Mouse (Mus musculus) ZHBTc4 (cell line): ENCODE measurements at regions not wholly inside any gene's neighbourhood (a gene's known extent, or its start where the extent isn't known, plus 50 kb on each side); places are given as distances from the start of the nearest gene placed in this dataset.

Experiments used
- DNase-seq: peaks from one replicate; pipeline ENCODE4 v3.0.0-alpha.2; 2011; ENCODE audit warnings: low read depth, low spot score

DNA sequence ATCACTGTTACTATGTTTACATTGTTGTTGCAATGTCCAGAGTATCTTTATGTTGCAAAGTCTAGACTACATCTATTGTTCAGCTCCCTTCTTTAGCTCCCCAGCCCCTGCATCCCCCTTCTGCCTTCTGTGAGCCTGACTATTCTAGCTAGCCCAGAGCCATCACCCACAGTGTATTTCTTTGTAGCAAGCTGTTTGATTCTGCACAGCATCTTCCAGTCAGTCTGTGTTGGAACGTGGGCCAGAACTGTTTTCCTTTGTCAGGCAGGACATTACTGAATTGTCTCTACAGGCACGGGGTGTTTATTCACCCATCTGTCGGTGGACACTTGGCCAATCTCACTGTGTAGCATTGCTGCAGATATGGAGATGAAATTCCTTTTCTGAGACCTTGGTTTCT, 295.4 kb upstream of the Trpc7 start:
- no peak for DNase-seq

- peak; percentile 14 for DNase-seq
These were observed 293.5 kb upstream of the Trpc7 start for GRCm38 (mm10) chr13:57189246-57189645.

- no peak for DNase-seq
These were observed 290.4 kb upstream of the Trpc7 start for GRCm38 (mm10) chr13:57186168-57186567.

DNA sequence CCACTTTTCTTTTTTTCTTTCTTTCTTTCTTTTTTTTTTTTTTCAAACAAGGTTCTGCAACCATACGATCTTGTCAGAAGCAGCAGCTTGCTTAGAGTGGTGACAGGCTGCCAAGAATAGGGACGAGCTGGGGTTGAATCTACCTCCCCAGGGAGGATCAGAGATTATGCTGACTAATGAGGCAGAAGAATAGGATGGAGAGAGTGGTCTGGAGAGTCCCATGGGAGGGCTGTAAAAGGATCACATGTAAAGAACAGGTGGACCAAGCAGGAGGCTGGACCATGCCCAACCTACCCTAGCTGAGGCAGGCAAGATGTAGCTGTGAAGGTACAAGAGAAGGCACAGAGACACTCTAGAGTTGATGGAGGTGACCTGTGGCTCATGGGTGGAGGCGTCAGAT, 274.4 kb upstream of the Trpc7 start:
- no peak for DNase-seq

- DNase-seq: no peak
These were observed 273.8 kb upstream of the Trpc7 start for GRCm38 (mm10) chr13:57169621-57170020.

DNA sequence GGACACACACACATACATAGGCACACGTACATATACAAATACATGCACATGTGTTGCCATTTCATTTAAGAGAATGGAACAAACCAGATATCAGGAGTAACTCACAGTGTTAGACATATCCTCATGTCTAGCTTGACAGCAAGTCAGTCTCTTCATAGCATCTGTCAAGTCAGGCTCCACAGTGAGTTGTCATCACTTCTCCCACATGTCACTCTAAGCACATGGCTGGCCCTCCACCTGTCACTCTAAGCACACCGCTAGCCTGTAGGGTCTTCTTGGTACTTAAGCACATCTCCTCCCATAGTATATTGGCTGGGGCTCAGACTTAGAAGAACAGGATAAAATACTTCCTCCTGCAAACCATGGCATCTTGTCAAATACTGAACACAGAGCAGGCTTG, 269.6 kb upstream of the Trpc7 start:
- no peak for DNase-seq

DNA sequence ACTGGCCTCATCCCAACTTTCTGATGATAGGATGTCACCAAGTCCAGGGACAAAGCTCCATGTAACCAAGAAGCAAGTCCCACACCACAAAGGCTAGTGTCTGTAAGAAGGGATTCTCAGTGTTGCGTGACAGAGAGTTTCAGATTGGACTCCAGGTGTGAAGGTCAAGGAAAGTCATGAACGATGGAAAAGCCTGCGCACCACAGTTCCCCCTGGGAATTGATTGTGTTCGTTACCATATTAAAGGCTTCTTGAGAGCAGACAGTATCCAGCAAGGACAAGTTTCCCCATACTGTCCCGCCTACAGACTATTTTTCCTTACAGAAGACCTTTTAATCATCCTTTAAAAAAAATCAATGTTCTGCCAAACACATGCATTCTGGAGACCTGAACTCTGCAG, 257.0 kb upstream of the Trpc7 start:
- DNase-seq: peak; percentile 79

DNA sequence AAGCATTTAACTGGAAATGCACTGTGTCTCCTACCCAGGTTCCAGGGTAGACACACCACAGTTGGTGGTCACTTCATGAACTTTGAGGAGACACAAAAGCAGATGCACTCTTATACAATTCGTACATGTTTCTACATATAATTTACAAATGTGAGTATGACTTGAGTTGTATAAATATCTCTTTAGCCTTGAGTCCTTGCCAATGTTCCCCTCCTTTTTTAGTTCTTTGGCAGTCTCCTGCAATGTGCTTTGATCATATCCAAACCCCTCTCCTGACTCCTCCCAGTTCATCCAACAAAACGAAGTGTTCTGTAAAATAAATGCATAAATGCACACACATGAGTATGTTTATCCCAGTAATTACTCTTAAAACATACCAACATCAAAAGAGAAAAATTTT, 251.8 kb upstream of the Trpc7 start:
- no peak for DNase-seq

DNA sequence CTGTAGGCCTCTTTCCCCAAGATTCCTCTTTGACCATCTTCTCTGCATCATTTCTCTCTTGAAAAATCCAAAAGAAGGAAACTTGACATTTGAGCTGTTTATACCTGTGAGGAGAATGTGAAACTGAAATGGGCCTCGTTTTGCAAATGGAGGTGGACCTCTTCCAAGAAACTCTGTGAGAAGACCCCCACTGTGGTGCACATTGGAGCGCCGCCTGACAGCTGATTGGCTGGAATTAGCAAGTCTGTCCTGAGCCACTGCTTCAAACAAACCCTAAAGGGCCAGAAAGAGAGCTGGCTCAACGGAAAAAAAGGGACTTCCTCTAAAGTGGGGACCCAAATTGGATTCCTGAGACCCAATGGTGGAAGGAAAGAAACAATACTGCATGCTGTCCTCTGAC, 250.9 kb upstream of the Trpc7 start:
- DNase-seq: no peak

DNA sequence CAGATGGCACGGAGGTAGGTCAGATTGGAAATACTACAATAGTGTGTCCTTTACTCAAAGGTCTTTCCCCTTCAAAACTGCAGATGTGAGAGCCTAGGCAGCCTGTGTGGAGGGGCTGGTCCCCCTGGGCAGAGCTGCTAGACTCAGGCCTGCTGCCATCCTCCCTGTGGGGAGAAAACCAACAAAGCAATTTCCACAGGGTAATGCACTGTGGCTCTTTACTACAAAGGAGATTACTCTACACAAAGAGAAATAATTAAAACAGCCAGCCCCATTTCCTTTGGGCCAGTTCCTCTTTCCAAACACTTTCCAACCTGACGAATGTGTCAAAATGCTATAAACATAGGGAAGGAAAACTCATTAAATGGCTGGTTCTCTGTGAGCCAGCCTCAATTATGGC, 250.0 kb upstream of the Trpc7 start:
- DNase-seq: no peak

DNA sequence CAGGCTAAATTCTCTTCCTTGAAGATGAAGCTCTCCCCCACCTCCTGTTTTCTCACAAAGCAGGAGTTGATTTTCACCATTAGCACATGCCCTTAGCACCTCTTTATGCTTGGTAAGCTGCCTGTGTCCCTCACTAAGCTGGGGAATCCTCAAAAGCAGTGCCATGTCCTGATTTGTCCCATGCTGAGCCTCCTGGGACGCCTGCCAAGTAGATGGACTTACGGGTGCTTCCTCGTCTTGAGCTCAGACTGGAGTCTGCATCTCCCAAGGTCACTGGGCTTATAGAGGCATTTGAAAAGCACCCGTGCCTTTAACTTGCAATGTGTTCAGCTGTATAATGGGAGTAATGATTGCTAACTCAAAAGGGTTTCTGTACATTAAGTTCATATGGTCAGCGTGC, 247.1 kb upstream of the Trpc7 start:
- no peak for DNase-seq

DNA sequence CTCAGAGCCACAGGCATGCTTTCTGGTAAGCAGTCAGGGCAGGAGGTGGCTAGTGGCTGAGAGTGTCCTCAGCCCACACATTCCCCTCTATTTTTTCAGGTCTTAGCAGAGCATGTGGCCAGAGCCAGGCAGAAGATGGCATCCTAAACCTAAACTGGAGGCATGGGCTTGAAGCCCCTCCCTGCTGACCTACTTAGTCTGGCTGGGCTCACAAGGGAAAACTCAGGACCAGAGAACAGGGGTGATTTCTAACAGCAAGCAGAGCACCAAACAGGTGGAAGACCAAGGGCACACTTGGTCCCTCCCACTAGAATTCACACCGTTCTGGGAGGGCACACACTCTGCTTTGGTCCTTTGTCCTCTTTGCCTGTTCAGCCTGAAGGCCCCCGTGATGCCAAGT, 246.6 kb upstream of the Trpc7 start:
- DNase-seq: no peak

GRCm38 (mm10) chr13:57115936-57116335, 220.1 kb upstream of the Trpc7 start:
- DNase-seq: no peak

DNA sequence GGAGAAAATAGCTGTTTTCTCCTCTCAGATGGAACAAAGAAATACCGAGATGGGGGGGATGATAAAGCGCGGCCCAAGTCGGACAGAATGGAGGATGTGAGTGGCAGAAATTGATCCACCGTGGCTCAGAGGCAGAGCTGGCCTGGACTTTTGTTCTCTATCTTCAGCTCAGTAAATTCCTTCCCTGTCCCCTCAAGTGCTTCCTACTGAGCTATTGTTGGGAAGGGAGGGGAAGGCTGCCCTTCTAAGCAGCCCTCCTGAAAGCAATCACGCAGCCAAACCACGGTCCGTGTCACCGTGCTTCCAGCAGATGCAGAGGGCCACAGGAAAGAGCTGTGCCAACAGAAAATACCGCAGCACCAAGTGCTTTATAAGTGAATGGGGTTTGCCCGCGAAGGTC, 212.2 kb upstream of the Trpc7 start:
- peak; percentile 62 for DNase-seq

GRCm38 (mm10) chr13:57099601-57100000, 203.8 kb upstream of the Trpc7 start:
- DNase-seq: no peak

- DNase-seq: no peak
These were observed 196.1 kb upstream of the Trpc7 start for GRCm38 (mm10) chr13:57091886-57092285.

DNA sequence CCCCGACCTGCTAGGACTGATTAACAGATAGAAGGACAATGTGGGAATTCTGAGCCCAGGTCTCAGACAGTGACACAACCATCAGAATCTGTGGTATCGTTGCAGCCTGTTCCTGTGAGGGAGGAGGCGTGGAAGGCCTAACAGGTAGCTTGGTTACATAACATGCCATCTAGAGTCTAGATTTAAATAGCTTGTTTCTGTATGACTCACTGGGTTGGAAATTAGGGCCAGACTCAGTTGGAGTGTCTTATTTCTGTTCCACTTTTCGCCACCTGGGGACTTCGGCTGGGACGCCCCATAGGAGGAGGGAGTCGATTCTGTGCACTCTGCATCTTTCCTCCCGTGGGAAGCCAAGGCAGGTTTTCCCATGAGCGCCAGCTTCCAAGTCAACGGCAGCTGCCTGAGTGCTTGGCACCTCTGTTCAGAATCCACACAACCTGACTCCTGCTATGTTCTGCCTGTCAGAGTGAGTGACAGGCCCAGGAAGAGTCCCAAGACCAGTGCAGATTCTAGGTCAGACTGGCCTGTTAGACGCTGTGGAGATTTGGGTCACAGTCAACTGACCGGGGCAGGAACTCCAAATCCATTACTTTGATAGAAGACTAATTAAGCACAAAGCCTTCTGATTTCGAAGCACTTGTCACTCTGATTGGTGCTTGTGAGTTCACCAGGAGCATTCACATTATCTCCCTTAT, 193.7 kb upstream of the Trpc7 start:
- DNase-seq: no peak

- no peak for DNase-seq
These were observed 192.2 kb upstream of the Trpc7 start for GRCm38 (mm10) chr13:57087966-57088365.

GRCm38 (mm10) chr13:57087398-57087797, 191.6 kb upstream of the Trpc7 start:
- no peak for DNase-seq

GRCm38 (mm10) chr13:57083751-57084150, 188.0 kb upstream of the Trpc7 start:
- DNase-seq: no peak

GRCm38 (mm10) chr13:57070479-57070878, 174.7 kb upstream of the Trpc7 start:
- DNase-seq: peak; percentile 24

DNA sequence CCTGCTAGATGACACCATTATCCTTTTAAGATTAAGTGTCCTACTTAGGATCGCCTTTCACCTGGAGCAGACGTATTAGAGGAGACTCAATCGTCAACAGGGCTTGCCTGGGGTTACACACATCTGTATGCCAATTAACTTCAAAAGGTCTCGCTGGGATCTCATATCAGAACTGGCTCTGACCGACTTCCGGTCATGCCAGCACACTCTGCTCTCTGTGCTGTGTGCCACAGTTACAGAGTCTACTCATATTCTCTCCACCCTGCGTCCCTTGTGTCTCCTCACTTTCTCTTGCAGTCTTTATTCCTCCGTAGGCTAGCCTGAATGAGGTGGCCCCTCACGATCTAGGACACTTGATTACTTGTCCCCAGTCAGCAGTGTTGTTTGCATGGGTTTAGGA, 165.9 kb upstream of the Trpc7 start:
- no peak for DNase-seq

- DNase-seq: no peak
These were observed 165.3 kb upstream of the Trpc7 start for GRCm38 (mm10) chr13:57061074-57061473.

GRCm38 (mm10) chr13:57056786-57057185, 161.0 kb upstream of the Trpc7 start:
- no peak for DNase-seq
